Mouse (Mus musculus): ENCODE data around the gene Cactin.

Gene Cactin

GRCm38 (mm10) chr10:81344421-81345161 lies 23.7 kb downstream of the Cactin start:
- DNase-seq, result no peak

GRCm38 (mm10) chr10:81345162-81345534 lies 24.2 kb downstream of the Cactin start:
- DNase-seq, result no peak

GRCm38 (mm10) chr10:81346453-81347067 lies 25.7 kb downstream of the Cactin start:
- DNase-seq, result peak; percentile 59

GRCm38 (mm10) chr10:81349146-81349545 lies 28.2 kb downstream of the Cactin start:
- no peak for DNase-seq

- no peak for DNase-seq
Measured at GRCm38 (mm10) chr10:81349961-81350350, 29.1 kb downstream of the Cactin start.

GRCm38 (mm10) chr10:81350351-81351063 lies 29.6 kb downstream of the Cactin start, which contains the start of gene Hmg20b:
Hmg20b (minus strand) TSS chr10:81350480.
- peak; percentile 100 for DNase-seq

- DNase-seq, result no peak
Measured at GRCm38 (mm10) chr10:81351678-81352291, 30.9 kb downstream of the Cactin start.

- no peak for DNase-seq
Measured at GRCm38 (mm10) chr10:81354738-81355477, 34.0 kb downstream of the Cactin start.

- no peak for DNase-seq
Measured at GRCm38 (mm10) chr10:81355533-81355932, 34.6 kb downstream of the Cactin start.

- no peak for DNase-seq
Measured at GRCm38 (mm10) chr10:81356352-81356990, 35.6 kb downstream of the Cactin start.

- peak; percentile 93 for DNase-seq
Measured at GRCm38 (mm10) chr10:81356991-81357844, 36.3 kb downstream of the Cactin start, which contains the start of gene Mfsd12. Mfsd12 (plus strand) TSS chr10:81357491.

GRCm38 (mm10) chr10:81358209-81358608 lies 37.3 kb downstream of the Cactin start:
- DNase-seq, result no peak

- no peak for DNase-seq
Measured at GRCm38 (mm10) chr10:81358841-81359240, 37.9 kb downstream of the Cactin start.

GRCm38 (mm10) chr10:81360721-81361120 lies 39.8 kb downstream of the Cactin start:
- no peak for DNase-seq

- no peak for DNase-seq
Measured at GRCm38 (mm10) chr10:81362336-81362949, 41.5 kb downstream of the Cactin start.

GRCm38 (mm10) chr10:81363436-81364346 lies 42.8 kb downstream of the Cactin start:
- no peak for DNase-seq

- no peak for DNase-seq
Measured at GRCm38 (mm10) chr10:81364666-81365065, 43.8 kb downstream of the Cactin start.

GRCm38 (mm10) chr10:81365073-81365472 lies 44.2 kb downstream of the Cactin start:
- peak; percentile 54 for DNase-seq

Data from right cerebral cortex, postnatal 25 days (tissue).